Mouse (Mus musculus) small intestine, adult 2 months (tissue): ENCODE results near the gene Dek.

Source experiments
- CTCF ChIP-seq: fragments of 200-500 bp; IDR thresholded peaks from 2 replicates; pipeline ENCODE4 v1.5.1; 2012; ENCODE audit warnings: low read depth, mild to moderate bottlenecking, control low read depth, inconsistent platforms, low read length, moderate library complexity, mixed read lengths; ENCODE audit not compliant: insufficient replicate concordance, insufficient read length; ENCODE audit errors: extremely low read depth
- POLR2A ChIP-seq: fragments of 200-500 bp; IDR thresholded peaks from 2 replicates; pipeline ENCODE4 v1.6.1; 2012; ENCODE audit warnings: low read depth, mild to moderate bottlenecking, control low read depth, inconsistent platforms, low read length, moderate library complexity

DNA sequence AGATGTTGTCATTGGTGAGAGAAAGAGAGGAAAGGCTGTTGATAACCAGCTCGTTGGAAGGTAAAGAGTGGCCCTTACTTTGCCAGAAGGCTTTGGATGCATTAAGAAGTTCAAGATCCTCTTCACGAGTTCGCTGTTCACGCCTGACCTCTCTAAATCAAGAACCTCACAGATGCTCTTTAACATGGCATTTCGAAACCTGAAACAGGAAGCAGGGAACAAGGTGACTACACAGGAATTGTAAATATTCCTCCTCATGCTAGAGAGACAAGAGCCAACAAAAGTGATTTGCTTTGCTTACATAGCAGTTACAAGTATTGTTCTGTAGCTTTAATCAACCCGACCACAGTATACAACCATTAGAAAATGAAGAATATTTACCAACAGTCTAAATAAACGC, 6.7 kb downstream of the Dek start:
- TF ChIP-seq POLR2A = no peak
- TF ChIP-seq CTCF = no peak
